Mouse (Mus musculus): ENCODE data around the gene Tpi1.

GRCm38 (mm10) chr6:124811701-124812560 lies 2.2 kb downstream of the Tpi1 start:
- TF ChIP-seq CHD2 (IDR thresholded peaks at IDR 0.05; ENCODE audit: low read depth, low read length) (no peak), HCFC1 (IDR thresholded peaks at IDR 0.05; ENCODE audit: borderline replicate concordance, insufficient read depth, low read length) (no peak), MAFK (IDR thresholded peaks at IDR 0.05; ENCODE audit: insufficient read depth, low read depth, low read length) (no peak)
